Mouse (Mus musculus) T-cell, adult 2 months (primary cell): ENCODE measurements around the gene Zfp423.

Source experiments
- DNase-seq: peaks from one replicate; pipeline ENCODE4 v3.0.0; 2022; ENCODE audit warnings: low spot score

Gene Zfp423

GRCm38 (mm10) chr8:87690100-87691095 lies 269.0 kb downstream of the Zfp423 start:
- no peak for DNase-seq

GRCm38 (mm10) chr8:87689192-87689591 lies 270.2 kb downstream of the Zfp423 start:
- DNase-seq = no peak

DNA sequence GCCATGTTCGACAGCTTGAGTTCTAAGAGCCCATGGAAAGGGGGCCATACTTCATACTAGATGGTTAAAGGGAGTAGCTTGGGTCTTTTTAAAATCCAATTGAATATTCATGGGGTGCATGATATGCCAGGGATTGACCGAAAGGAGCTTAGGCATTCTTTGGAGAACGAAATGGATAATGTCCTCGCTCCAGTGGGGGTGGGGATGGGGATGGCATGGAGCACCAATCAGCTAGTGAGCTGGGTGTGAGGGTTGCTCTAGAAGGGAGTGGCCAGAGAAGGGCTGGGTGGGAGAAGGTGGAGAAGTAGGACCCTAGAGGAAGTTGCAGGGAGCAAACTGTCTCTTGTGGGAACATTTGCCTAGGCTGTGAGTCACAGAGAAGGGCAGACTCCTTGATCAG lies 271.0 kb downstream of the Zfp423 start:
- DNase-seq = no peak

GRCm38 (mm10) chr8:87686986-87687698 lies 272.3 kb downstream of the Zfp423 start:
- no peak for DNase-seq

DNA sequence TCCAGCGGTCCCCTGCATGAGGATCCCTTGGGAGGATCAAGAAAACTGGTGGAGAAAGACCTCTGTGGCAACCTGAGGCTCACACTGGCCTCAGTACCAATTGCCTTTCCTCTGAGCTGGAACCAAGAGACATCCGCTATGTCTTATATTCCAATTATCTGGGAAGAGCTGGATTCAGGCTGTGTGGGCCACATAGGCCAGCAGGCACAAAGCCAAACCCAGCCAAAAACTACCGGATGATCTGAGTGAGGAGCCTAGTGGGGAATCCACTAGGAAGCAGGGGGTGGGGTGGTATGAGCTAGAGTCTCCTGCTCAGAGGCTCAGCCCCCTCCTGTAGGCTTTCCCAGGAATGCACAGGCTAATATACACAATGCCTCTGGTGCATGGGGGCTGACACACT lies 273.4 kb downstream of the Zfp423 start:
- no peak for DNase-seq

- no peak for DNase-seq
Measured at GRCm38 (mm10) chr8:87685392-87685791, 274.0 kb downstream of the Zfp423 start.

DNA sequence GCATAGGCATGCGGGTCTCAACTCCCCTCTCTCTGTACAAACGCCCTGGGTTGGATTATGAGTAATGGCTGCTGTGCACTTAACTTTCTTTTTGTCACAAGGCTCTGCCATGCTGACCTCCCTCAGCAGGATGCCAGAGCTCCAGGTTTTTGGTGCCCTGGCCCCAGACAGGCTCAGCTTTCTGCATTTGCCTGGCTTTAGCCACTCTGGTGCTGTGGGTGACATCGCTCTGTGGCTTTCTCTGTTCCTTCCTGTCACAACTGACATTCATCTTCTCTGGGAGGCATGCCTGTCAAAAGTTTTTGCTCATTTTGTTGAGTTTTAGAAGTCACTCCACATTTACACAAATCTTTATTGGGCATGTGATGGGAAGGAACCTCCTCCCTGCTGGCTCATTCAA lies 277.3 kb downstream of the Zfp423 start:
- no peak for DNase-seq

- DNase-seq = no peak
Measured at GRCm38 (mm10) chr8:87680034-87680433, 279.4 kb downstream of the Zfp423 start.

DNA sequence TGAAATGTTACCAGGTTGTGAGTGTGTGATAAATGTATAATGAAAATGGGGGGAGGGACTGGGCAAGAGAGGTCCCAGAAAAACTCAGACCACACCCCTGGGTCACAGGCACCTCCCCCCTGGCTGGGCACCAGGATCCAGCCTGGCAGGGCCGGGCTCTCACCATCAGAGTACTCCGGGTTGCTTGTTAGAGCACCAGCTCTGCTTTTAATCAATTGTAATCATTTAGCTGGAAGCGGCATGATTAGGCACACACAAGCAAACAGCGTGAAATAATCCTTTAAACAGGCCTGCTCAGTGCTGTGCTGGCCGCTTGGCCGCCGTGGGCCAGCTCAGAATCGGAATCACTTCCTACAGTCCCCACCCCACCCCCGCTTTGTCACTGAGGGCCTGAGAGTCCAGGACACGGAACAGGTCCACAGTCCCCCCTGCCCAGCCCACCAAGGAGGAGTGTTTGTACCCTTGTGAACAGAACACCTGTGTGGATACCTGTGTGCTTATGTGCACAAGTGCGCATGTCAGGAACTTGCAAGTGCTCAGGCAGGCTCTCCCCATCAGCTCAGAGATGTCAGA lies 279.9 kb downstream of the Zfp423 start:
- no peak for DNase-seq

DNA sequence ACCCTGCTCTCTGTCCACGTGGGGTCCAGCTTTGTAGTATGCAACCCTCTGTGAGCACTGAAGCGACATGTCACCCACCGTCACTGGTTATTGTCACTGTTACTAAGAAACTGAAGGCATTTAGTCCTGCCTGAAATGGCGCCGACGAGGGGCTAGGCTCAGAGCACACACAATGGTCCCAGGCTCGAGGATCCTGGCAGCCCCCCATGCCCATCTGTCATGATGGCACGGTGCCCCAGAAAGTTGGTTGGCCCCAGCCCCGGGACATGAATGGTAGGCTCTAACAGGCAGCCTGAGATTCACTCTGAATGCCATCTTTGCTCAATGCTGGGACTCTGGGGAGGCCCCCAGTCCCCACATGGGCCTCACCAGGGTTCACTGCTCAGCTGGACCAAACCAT lies 284.0 kb downstream of the Zfp423 start:
- no peak for DNase-seq

GRCm38 (mm10) chr8:87674157-87674556 lies 285.2 kb downstream of the Zfp423 start:
- no peak for DNase-seq

GRCm38 (mm10) chr8:87672214-87672613 lies 287.2 kb downstream of the Zfp423 start:
- no peak for DNase-seq

- no peak for DNase-seq
Measured at GRCm38 (mm10) chr8:87671209-87671970, 288.0 kb downstream of the Zfp423 start.

- DNase-seq = no peak
Measured at GRCm38 (mm10) chr8:87670232-87670631, 289.2 kb downstream of the Zfp423 start.

- no peak for DNase-seq
Measured at GRCm38 (mm10) chr8:87668736-87669135, 290.7 kb downstream of the Zfp423 start.

DNA sequence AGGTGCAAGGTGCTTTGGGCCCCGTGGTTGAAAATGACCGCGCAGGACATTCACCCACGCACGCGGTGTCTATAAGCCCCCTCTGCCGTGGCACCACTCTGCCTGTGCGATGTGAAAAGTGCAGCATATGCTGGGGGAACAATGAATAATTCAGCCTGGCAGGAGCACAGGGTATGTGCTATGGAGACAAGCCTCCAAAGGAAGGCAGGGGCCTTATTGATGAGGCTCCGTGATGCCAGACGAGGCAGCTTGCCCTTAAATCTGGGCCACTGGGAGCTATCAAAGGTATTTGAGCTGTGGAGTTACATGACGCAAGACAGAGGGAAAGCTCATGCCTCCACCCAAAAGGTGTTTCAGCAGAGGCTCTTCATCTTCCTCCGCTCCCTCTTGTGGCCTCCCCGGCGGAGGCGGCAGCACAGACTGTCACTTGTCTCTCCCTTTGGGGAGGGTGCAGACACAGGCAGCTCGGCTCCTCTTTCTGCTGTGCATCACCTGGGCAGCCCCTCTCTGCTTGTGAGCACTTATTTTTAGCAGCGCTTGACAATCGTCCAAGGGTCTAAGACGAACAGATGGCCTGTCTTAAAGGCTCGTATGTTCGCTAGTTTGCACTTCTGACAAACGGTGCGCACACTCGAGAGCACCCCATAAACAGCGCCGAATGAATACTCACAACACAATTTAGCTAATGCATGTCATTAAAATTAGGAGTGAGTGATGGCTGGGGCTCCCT lies 291.3 kb downstream of the Zfp423 start:
- no peak for DNase-seq

DNA sequence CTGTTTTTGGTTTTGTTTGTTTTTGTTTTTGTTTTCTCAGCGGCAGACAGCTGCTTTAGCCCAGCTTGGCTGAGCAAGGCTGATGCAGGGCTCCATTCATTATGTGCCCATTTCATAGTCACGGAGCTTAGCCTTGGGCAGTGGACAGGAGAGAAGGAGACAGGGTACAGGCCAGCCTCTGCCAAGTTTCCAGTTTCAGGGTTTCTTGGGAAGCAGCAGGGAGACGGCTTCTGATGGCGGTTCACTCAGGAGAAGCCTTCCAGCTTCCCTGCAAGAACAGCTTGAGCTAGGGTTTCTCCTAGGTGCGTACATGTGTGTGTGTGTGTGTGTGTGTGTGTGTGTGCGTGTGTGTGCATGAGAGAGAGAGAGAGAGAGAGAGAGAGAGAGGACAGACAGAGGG lies 292.1 kb downstream of the Zfp423 start:
- no peak for DNase-seq

DNA sequence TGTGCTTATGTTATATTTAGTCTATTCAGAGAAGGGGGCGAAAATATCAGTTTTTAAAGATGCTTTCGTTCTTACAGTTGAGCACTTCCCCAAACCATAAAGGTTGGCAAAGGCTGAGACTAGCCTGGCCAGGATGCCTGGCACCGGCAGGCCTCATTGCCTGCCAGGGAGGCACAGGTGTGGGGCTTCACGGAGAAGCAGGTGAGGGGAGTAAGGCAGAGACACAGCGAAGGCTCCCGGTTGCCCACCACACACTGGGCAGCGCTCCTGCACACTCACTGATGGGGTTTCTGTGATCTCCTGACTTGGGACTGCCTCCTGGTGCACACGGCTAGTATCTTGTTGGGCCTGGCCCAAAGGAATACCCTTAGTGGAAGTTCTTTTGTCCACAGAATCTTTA lies 294.1 kb downstream of the Zfp423 start:
- DNase-seq = no peak

GRCm38 (mm10) chr8:87664217-87664509 lies 295.2 kb downstream of the Zfp423 start:
- DNase-seq = no peak

- DNase-seq = no peak
Measured at GRCm38 (mm10) chr8:87663349-87664216, 295.8 kb downstream of the Zfp423 start.
